Mouse (Mus musculus): ENCODE data around the gene Nab2. TPM values are rescaled to one million over a fixed set of nuclear protein-coding genes. Genes with fewer than 3 reads are reported as not detected.

Nab2 gene
- polyA plus RNA-seq (2014; fragmentation: Illumina TruSeq; extraction: RNeasy Lipid Tissue Mini Kit (QIAGEN cat#74804); ENCODE audit: low read depth, low replicate concordance), result 1.2 TPM

GRCm38 (mm10) chr10:127668093-127669050 is at the start of gene Nab2:
TSS of gene Nab2 (minus strand) at chr10:127668568.

GRCm38 (mm10) chr10:127704766-127705220 is 36.4 kb upstream of the Nab2 start, which contains the start of gene Myo1a:
TSS of gene Myo1a (plus strand) at chr10:127705170.

GRCm38 (mm10) chr10:127666501-127667268 is 1.7 kb downstream of the Nab2 start, which contains the start of gene Nemp1:
TSS of gene Nemp1 (plus strand) at chr10:127666901.

GRCm38 (mm10) chr10:127642772-127643552 is 25.4 kb downstream of the Nab2 start, which contains the start of gene Stat6:
TSS of gene Stat6 (plus strand) at chr10:127642986.

GRCm38 (mm10) chr10:127620406-127621190 is 47.8 kb downstream of the Nab2 start, which contains the start of gene Lrp1:
TSS of gene Lrp1 (minus strand) at chr10:127621148.

Other genes starting within 250 kb of the Nab2 start
- not detected for gene Stac3, start 166.9 kb downstream of the Nab2 start, polyA plus RNA-seq (2014; fragmentation: Illumina TruSeq; extraction: RNeasy Lipid Tissue Mini Kit (QIAGEN cat#74804); ENCODE audit: low read depth, low replicate concordance)
- gene Ndufa4l2, start 153.6 kb downstream of the Nab2 start, polyA plus RNA-seq (2014; fragmentation: Illumina TruSeq; extraction: RNeasy Lipid Tissue Mini Kit (QIAGEN cat#74804); ENCODE audit: low read depth, low replicate concordance), result not detected
- gene Shmt2, start 146.1 kb downstream of the Nab2 start, polyA plus RNA-seq (2014; fragmentation: Illumina TruSeq; extraction: RNeasy Lipid Tissue Mini Kit (QIAGEN cat#74804); ENCODE audit: low read depth, low replicate concordance), result 22.0 TPM
- not detected for gene Nxph4, start 134.0 kb downstream of the Nab2 start, polyA plus RNA-seq (2014; fragmentation: Illumina TruSeq; extraction: RNeasy Lipid Tissue Mini Kit (QIAGEN cat#74804); ENCODE audit: low read depth, low replicate concordance)
- gene Lrp1, start 47.4 kb downstream of the Nab2 start, polyA plus RNA-seq (2014; fragmentation: Illumina TruSeq; extraction: RNeasy Lipid Tissue Mini Kit (QIAGEN cat#74804); ENCODE audit: low read depth, low replicate concordance), result 30.4 TPM
- 15.3 TPM for gene Stat6, start 25.6 kb downstream of the Nab2 start, polyA plus RNA-seq (2014; fragmentation: Illumina TruSeq; extraction: RNeasy Lipid Tissue Mini Kit (QIAGEN cat#74804); ENCODE audit: low read depth, low replicate concordance)
- gene Nemp1, start 1.7 kb downstream of the Nab2 start, polyA plus RNA-seq (2014; fragmentation: Illumina TruSeq; extraction: RNeasy Lipid Tissue Mini Kit (QIAGEN cat#74804); ENCODE audit: low read depth, low replicate concordance), result 4.2 TPM
- not detected for gene Myo1a, start 36.6 kb upstream of the Nab2 start, polyA plus RNA-seq (2014; fragmentation: Illumina TruSeq; extraction: RNeasy Lipid Tissue Mini Kit (QIAGEN cat#74804); ENCODE audit: low read depth, low replicate concordance)
- gene Tac2, start 55.9 kb upstream of the Nab2 start, polyA plus RNA-seq (2014; fragmentation: Illumina TruSeq; extraction: RNeasy Lipid Tissue Mini Kit (QIAGEN cat#74804); ENCODE audit: low read depth, low replicate concordance), result not detected
- 3.2 TPM for gene Zbtb39, start 71.0 kb upstream of the Nab2 start, polyA plus RNA-seq (2014; fragmentation: Illumina TruSeq; extraction: RNeasy Lipid Tissue Mini Kit (QIAGEN cat#74804); ENCODE audit: low read depth, low replicate concordance)
- 4.1 TPM for gene Gpr182, start 83.2 kb upstream of the Nab2 start, polyA plus RNA-seq (2014; fragmentation: Illumina TruSeq; extraction: RNeasy Lipid Tissue Mini Kit (QIAGEN cat#74804); ENCODE audit: low read depth, low replicate concordance)
- gene Rdh1, start 91.2 kb upstream of the Nab2 start, polyA plus RNA-seq (2014; fragmentation: Illumina TruSeq; extraction: RNeasy Lipid Tissue Mini Kit (QIAGEN cat#74804); ENCODE audit: low read depth, low replicate concordance), result 0.48 TPM
- gene Rdh16f1, start 91.2 kb upstream of the Nab2 start, polyA plus RNA-seq (2014; fragmentation: Illumina TruSeq; extraction: RNeasy Lipid Tissue Mini Kit (QIAGEN cat#74804); ENCODE audit: low read depth, low replicate concordance), result 0.74 TPM
- gene Rdh9, start 107.8 kb upstream of the Nab2 start, polyA plus RNA-seq (2014; fragmentation: Illumina TruSeq; extraction: RNeasy Lipid Tissue Mini Kit (QIAGEN cat#74804); ENCODE audit: low read depth, low replicate concordance), result 71.6 TPM
- 120 TPM for gene Rdh16, start 132.6 kb upstream of the Nab2 start, polyA plus RNA-seq (2014; fragmentation: Illumina TruSeq; extraction: RNeasy Lipid Tissue Mini Kit (QIAGEN cat#74804); ENCODE audit: low read depth, low replicate concordance)
- gene Rdh19, start 181.4 kb upstream of the Nab2 start, polyA plus RNA-seq (2014; fragmentation: Illumina TruSeq; extraction: RNeasy Lipid Tissue Mini Kit (QIAGEN cat#74804); ENCODE audit: low read depth, low replicate concordance), result not detected
- gene Rdh16f2, start 197.9 kb upstream of the Nab2 start, polyA plus RNA-seq (2014; fragmentation: Illumina TruSeq; extraction: RNeasy Lipid Tissue Mini Kit (QIAGEN cat#74804); ENCODE audit: low read depth, low replicate concordance), result 138 TPM
- gene Rdh7, start 220.2 kb upstream of the Nab2 start, polyA plus RNA-seq (2014; fragmentation: Illumina TruSeq; extraction: RNeasy Lipid Tissue Mini Kit (QIAGEN cat#74804); ENCODE audit: low read depth, low replicate concordance), result 595 TPM
- gene Sdr9c7, start 229.9 kb upstream of the Nab2 start, polyA plus RNA-seq (2014; fragmentation: Illumina TruSeq; extraction: RNeasy Lipid Tissue Mini Kit (QIAGEN cat#74804); ENCODE audit: low read depth, low replicate concordance), result 27.0 TPM